Mouse (Mus musculus) heart, postnatal 25 days (tissue): ENCODE data around the gene Gm19345. TPM values are rescaled to one million over a fixed set of nuclear protein-coding genes. Genes with fewer than 3 reads are reported as not detected.

Experiments used
- DNase-seq: peaks from one replicate; pipeline ENCODE4 v3.0.0; 2022; ENCODE audit warnings: low spot score
- intact Hi-C: fragments of 180-260 bp; cut with DNase I; formaldehyde crosslinking; loops from one replicate; pipeline ENCODE4 v1.15.1; 2025
- total RNA-seq, 2 experiments: library from RNA; stranded (reverse); gene quantifications; 2 replicates each; pipeline ENCODE4 v1.2.3; 2021

Gm19345 gene
- total RNA-seq: not detected

- intact Hi-C loops: no loop called here
- no peak for DNase-seq
Observed at GRCm38 (mm10) chr7:19851858-19852570, at the start of gene Gm19345. Gene Gm19345, plus strand, starts transcription at chr7:19852003.

- no peak for DNase-seq
Observed at GRCm38 (mm10) chr7:19802995-19803394, 48.8 kb upstream of the Gm19345 start.

DNA sequence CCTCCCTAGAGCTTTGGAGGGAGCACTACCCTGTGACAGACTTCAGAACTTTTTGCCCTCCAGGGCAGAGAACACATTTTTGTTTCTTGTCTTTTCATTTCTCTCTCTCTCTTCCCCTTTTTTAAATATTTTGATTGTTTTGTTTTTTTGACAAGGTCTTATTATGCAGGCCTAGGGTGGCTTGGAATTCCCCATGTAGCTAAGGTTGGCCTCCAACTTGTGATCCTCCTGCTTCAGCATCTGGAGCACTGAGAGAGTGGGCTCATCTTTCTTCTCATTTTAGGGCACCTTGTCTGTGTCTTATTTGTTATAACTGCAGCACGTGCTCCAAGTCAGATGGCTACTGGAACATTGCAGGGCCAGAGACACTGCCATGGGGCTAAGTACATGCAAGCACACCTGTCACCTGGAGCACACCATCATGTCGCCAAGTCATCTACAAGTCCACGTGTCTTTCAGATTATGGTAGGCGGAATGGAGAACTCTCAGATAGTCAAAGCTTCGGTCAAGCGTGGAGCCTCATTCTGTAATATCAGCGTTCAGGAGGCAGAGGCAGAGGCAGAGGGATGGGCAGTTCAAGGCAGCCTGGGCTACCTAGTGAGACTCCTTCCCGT lies 45.3 kb upstream of the Gm19345 start:
- intact Hi-C loops: loop anchor here (10.0 kb wide), 1 partner anchor 148 kb away; the partner anchor contains the start of gene Igsf23
- DNase-seq: no peak

More at GRCm38 (mm10) chr7:19802995-19803394, 48.8 kb upstream of the Gm19345 start:
- intact Hi-C loops: loop anchor here (1.0 to 10.0 kb wide), 3 partner anchors 40 to 152 kb away; partner anchors contain the start of gene Igsf23

GRCm38 (mm10) chr7:19809369-19809768 lies 42.4 kb upstream of the Gm19345 start:
- intact Hi-C loops: loop anchor here (10.0 kb wide), 1 partner anchor 145 kb away; the partner anchor contains the start of gene Igsf23
- DNase-seq: no peak

DNA sequence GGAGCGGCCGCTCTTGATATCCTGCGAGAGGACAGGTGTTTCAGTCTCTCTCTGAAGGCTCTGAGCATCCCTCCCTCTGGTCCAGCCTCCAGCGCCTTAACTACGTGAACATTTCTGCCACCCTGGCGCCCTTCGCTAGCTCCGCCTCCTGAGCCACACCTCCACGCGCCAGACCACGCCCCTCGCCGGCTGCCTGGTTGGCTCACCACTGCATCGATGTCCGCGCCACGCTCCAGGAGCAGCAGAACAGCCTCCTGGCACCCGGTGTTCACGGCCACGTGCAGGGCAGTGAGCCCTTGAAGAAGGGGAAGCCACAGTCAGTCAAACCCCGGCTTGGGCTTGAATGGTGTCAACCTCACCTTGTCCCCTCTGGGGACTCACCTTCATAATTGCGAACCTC lies 40.7 kb upstream of the Gm19345 start:
- no peak for DNase-seq
- intact Hi-C loops: no loop called here

DNA sequence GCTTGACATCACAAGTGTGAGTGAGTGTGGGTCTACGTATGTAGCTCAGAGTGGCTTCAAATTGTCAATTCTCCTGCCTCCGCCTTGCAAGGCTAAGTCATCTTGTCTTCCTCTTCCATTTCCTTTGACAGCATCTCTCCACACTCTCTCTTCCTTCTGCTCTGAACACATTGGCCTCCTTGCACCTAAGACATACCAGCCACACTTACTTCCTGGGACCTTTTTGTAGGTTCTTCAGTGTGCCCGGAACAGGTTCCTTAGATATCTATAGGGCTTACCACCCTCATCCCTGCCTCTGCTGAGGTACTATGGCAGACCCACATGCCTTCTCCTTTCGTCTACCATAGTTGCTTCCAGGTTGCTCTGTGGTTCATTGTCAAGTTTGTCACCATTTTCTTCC lies 38.6 kb upstream of the Gm19345 start:
- DNase-seq: no peak
- intact Hi-C loops: no loop called here

DNA sequence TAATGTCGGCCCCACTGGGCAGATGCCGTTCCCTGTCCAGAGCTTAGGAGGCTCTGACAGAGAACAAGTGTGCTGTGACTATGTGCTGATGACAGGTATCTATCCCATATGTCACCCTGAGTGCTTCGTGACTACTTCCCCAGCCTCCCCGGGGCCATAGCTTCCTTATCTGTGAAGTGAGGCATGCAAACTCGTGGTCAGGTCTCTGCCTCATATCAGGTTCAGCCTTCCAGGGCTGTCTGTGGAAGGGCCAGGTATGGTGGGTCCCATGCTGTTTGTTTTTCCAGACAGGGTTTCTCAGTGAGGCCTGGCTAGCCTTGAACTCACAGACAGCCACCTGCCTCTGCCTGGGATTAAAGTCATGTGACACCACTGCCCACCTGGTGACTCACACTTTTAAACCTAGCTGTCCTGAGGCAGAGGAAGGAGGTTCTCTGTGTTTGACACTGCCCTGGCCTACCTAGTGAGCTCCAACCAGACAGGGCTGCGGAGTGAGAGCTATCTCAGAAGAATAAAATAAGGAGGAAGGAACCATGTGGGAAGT lies 38.2 kb upstream of the Gm19345 start:
- intact Hi-C loops: no loop called here
- DNase-seq: no peak

- DNase-seq: no peak
Observed at GRCm38 (mm10) chr7:19815296-19816223, 36.2 kb upstream of the Gm19345 start.

DNA sequence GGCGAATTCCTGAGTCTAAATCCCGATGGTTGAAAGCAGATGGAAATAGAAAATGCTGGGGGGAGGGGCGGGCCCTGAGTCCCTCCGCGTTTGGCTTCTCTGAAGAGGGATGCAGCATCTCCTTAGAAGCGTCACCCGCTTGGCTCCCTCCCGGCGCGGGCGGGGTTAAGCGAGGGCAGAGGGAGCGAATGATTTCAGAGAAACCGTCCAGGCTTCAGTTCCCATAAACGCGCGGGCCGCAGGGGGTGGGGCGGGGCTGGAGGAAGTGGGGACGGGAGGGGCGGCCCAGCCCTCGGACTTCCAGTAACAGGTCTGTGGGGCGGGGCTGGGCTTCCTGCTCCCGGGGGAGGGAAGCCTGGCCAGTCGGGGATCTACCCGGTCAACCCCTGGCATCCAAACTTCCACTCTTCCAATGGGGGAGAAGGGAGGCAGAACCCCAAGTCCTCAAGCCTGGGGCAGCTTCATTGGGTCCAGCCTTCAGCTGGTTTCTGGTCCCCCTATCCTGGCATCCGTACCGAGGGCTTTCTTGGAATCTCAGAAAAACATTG lies 35.5 kb upstream of the Gm19345 start:
- intact Hi-C loops: no loop called here
- peak; percentile 83 for DNase-seq

More at GRCm38 (mm10) chr7:19815296-19816223, 36.2 kb upstream of the Gm19345 start:
- intact Hi-C loops: no loop called here

GRCm38 (mm10) chr7:19817382-19818105 lies 34.3 kb upstream of the Gm19345 start:
- DNase-seq: peak; percentile 61
- intact Hi-C loops: no loop called here

DNA sequence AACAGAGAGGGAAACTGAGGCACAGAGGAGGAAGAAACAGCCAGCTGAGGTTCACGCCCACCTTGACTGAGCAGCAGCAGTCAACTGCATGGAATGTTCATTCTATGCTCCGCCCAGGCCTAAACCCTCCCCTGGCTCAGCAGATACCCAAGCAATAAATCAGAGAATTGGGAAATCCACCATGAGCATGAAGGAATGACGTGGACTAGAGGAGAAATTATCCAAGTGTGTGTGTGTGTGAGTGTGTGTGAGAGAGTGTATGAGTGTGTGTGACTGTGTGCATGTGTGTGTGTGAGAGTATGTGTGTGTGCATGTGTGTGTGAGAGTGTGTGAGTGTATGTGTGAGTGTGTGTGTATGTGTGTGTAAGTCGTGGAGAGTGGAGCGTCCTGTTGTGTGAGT lies 33.4 kb upstream of the Gm19345 start:
- no peak for DNase-seq
- intact Hi-C loops: no loop called here

GRCm38 (mm10) chr7:19818875-19819274 lies 32.9 kb upstream of the Gm19345 start:
- intact Hi-C loops: no loop called here
- DNase-seq: no peak

DNA sequence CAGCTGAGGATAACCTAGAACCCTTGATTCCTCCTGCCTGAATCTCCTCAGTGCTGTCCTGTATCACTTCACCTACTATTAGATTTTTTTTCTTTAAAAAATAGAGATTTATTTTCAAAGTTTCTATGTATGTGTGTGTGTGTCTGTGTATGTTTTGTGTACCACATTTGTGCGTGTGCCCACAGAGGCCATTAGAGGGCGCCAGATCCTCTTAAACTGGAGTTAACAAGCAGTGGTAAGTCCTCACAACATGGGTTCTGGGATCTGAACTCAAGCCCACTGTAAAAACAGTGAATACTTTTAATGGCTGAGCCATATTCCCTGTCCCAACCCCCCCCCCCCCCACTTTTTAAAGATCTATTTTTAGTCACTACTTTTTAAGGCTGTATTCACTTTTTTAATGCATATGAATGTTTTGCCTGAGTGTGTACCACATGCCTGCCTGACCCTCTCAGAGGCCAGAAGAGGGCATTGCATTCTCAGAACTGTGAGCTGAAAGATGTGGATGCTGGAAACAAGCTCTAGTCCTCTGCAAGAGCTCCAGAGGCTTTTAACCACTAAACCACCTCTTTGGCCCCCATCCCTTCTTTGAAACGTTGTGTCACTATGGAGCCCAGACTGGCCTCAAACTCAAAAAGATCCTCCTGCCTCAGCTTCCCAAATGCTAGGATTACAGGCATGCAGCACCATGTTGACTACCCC lies 31.3 kb upstream of the Gm19345 start:
- intact Hi-C loops: no loop called here
- DNase-seq: no peak

- no peak for DNase-seq
- intact Hi-C loops: no loop called here
Observed at GRCm38 (mm10) chr7:19821633-19822032, 30.2 kb upstream of the Gm19345 start.

DNA sequence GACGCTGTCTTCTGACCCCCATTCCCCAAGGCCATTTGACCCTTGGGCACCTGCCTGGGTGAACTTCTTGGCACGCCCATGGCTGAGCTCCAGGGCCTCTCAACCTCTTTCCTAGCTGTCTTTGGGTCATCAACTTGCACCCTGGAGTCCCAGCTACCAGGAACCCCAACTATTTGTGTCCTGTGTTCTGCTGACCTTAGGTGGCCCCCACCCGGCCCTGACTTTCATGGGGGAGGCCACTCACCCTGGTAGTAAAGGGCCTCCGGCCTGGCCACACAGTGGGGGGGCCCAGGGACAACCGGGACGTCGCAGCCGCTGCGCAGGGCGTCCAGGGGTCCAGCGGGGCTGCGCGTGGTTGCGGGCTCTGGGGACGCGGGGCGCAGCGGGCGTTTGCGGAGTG lies 29.6 kb upstream of the Gm19345 start:
- intact Hi-C loops: no loop called here
- DNase-seq: no peak

- DNase-seq: peak; percentile 71
- intact Hi-C loops: no loop called here
Observed at GRCm38 (mm10) chr7:19822604-19823058, 29.2 kb upstream of the Gm19345 start, which contains the start of gene Bcl3. Gene Bcl3, minus strand, starts transcription at chr7:19822770.

- no peak for DNase-seq
- intact Hi-C loops: no loop called here
Observed at GRCm38 (mm10) chr7:19823256-19824181, 28.3 kb upstream of the Gm19345 start.
